Mouse (Mus musculus) R1 (cell line): ENCODE measurements around the gene Igbp1.

Experiments used
- DNase-seq: peaks from one replicate; pipeline ENCODE4 v3.0.0-alpha.2; 2018; ENCODE audit warnings: low read depth, low spot score

Igbp1 gene

DNA sequence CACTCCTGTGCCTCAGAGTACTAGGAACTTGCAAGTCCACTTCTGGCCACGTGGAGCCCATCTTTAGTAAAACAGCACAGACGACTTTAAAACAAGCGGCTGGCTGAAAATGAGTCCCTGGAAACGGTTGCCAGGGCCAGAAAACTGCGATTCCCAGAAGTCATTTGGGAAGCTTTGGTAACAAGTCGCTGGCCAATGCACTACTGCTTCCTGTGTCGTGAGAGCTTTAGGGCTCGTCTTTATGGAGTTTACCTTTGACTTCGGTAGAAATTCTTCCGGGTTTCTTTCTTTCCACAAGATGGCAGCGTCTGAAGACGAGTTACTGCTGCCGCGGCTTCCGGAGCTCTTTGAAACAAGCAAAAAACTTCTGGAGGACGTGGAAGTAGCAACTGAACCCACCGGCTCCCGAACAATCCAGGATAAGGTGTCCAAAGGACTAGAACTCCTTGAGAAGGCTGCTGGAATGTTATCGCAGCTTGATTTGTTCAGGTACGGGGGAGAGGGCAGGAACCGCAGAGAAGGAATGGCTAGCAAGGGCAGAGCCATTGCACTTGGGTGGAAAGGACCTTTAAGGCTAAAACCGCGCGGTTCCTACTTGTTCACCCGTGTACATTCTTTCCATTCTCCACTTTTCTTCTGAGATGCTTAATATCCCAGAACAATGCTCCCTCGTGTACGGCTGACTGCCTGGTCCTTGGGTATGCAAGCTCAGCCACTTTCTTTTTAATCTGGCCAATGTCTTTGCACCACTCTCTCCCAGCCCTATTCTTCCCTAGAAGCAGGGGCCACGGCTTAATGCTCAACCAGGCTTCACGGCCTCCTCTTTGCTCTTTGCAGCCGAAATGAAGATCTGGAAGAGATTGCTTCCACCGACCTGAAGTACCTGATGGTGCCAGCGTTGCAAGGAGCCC, at the start of gene Igbp1:
Igbp1 (plus strand) TSS at position 224 of the 911 bp plus-strand sequence.
- peak; percentile 94 for DNase-seq

DNA sequence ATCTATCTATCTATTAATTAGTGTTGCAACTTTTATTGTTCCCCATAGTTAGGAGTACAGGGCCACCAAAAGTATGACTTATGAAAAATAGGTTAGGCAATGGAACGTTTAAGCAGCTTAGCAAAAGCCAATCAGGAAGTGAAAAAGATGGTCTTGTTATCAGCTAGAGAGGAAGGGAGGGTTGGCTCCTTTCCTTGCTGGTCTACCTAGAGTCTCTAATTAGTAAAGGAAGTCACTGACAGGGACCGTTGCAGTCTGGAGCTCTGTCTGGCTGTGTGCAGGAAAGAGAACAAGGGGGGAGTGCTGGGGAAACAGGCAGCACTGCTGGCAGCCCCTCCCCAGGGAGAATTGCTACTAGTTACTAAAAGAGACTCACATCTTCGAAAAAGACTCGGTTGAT, 26.0 kb upstream of the Igbp1 start:
- no peak for DNase-seq

DNA sequence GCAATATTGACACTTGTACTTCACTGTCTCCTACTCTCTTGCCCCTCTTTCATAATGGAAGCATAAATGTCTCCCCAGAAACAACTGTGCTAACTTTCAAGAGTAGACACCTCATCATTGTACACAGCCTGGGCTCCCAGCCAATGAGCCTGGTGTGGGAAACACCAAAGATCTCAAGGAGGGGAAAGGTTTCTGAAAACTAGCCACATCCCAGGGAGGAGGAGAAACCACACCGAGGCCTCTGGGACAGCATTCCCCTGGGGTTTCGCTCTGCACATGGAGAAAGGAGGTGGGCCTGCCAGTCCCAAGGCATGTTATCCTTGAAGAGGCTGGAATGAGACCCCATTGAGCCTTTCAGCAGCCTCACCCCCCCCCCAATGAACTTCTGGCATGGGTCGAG, 24.0 kb upstream of the Igbp1 start:
- no peak for DNase-seq

DNA sequence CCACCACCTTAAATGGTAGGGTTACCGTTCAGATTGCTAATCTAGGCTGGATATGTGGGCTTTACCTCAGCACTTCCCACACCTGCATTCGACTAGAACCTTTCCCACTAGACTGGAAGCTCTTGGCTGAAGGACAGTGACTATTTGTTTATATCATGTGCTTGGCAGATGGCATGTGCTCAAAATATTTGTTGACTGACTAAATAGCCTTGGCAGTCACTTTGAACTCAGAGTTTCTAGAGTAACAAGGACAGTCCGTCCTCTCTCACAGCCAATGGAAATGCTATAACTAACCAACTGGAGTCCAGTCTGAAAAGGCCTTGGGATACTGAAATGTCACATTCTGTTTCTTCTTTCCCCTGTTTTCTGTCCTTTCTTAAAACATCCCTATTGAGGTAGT, 22.6 kb upstream of the Igbp1 start:
- no peak for DNase-seq

DNA sequence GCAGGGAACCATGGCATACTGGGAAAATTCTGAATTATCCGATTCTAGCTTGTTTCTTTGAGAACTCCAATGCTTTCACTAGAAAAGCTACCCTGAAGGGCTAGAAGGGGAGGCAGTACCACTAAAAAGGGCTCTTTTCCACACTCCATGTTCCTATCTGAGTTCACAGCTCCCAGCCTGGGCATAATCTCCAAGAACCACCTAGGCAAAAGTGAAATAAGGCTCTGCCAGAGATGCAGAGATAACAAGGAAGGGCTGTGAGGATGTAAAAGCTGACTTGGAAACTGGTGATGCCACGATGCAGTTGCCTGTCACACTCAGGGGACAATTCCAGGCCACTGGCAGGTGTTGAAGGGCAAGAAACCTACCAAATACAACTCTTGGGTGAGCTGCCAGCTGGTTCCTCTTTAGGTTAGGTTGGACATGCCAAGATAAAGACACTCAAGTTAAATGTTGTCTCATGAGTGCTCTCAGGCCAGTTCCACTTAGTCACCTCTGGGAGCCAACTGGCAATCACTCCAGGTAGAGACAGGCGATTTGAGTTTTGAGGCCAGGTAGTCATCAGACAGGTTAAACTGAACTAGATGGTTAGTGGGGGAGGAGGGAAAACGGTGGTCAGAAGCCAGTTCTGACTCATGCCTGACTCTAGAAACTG, 18.4 kb upstream of the Igbp1 start:
- DNase-seq, result no peak

DNA sequence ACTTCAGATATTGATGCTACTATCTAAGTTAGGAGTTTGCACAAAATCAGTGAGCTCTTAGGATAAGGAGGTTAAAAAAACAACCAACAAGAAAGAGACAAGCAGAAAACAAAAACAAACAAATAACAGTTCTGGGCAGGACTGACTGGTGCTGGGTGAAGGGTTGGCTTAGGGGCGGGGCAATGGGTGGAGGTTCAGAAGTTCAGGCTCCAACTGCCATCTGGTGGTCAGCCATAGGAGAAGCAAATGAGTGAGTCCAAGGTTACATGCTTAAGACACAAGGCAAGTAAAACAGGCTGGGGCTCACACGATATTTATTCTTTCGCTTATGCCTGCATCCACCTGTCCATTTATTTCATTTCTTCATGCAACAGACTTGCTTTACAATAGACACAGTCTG, 13.8 kb upstream of the Igbp1 start:
- DNase-seq, result peak; percentile 60

DNA sequence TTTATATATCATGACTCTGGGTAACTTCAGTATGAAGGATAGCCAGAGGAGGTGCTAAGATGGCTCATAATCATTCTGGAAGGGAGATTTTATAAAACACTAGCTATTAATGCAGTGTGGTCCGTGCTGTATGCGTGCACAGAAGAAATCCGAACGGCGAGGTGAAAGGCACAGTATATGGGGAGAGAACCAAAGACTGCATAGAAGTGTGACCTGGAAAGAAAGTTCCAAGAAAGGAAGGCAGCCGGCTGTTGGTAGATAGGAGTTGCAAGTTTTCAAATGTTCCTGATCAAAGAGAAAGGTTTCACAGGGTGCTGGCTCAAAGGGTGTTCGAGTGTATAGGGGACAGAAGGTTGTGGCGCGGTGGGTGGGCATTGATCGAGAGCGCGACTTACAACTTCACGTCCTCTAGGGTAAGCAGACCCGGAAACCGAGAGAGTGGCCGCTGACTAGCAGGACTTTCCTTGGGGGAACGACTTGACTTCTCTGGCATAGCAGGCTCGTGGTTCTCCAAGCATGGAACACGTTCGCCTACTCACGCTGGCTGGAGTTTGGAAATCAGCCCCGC, 507 bp upstream of the Igbp1 start:
- no peak for DNase-seq

DNA sequence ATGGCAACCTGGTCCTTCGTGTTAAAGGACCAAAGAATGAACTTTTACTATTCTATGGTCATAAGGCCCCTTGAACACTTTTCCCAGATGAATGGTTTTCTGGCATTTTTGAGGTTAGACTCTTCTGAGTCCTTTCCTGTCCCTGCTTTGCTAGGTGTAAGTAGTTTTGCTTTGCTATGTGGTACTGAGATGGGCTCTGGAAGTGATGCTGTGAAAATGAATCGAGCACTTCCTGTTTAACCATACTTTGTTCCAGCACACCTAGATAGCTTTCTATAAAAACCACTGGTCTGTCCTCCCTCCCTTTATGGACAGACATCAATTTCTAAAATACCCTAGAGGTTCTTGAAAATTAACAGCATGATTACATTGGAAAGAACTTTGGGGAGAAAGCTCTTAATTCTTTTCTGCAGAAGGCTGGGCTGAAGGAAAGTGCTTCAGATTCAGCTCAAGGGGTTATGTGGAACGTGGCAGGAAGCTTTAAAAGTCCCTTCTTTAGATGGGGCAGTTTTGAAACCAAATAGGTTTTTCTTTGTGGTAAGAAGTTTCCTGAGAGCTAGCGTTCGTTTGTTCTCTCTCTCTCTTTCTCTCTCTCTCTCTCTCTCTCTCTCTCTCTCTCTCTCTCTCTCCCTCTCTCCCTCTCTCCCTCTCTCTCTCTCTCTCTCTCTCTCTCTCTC, 10.2 kb downstream of the Igbp1 start:
- no peak for DNase-seq

DNA sequence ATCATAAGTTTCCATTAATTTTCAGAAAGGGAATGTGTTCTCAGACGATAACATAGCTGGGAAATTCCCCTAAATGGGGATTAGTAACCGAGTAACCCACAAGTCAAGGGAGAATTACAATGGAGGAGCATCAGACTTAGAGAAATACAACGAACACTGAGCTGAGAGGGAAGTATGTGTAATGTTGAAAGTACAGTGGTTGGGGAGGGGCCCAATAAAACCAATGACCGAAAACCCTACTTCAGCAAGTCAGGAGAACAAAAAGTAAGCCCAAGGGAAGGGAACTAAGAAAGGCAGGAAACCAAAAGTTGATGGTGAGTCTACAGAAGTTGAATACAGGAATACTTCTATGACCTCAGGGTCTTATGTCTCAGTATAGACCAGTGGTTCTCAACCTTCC, 14.1 kb downstream of the Igbp1 start:
- DNase-seq, result no peak

DNA sequence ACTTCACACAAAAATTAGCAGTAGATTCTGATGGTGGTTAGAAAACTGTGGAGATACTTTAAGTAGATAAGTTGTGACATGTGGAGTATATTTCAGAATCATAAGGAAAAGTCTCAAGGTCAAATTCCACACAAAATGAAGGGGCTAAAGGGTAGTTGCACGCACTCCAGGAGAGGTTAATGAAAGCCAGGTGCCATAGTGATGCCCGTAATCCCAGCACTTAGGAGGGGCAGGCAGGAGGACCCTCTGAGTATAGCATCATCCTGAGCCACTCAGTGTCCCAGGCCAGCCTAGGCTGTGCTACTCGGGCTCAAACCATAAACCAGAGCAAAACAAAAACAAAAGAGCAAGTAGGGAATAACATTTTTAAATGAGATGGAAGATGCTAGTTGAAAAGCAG, 15.8 kb downstream of the Igbp1 start:
- DNase-seq, result no peak

DNA sequence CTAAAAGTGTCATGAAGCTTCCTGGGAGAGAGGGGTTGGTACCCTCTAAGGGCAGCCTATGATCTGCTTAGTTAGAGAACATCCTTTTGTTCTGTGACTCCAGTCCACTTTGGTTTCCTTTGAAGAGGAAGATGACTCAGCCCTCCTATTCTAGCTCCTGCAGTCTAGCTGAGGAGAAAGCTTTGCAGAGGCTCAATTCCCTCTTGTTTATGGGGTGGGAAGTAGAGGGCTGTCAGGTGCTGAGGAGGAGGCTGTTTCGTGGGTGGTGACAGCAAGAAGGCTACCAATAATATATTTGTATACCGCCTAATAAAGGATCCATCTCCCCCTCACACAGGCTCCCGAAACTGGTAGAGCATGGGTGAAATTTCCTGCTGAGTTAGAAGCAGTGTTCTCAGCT, 22.6 kb downstream of the Igbp1 start:
- DNase-seq, result no peak

DNA sequence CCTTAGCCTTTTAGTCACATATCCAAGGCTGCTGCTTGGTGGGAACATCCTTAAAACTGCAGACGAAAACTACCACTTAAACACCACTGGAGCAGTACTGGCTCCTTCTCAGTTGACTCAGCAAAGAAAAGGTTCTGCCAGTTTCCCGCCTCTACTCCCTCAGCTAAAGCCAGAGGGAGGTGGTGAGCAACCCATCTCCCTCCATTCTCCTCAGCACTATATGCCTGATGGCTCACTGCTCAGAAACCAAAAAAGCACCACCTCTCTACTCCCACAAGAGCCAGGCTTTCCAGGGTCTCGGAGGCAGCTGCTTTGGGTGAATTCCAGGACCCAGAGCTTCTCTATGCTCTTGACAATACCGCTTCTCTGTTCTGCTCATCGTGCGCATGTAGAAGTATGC, 23.5 kb downstream of the Igbp1 start:
- no peak for DNase-seq

DNA sequence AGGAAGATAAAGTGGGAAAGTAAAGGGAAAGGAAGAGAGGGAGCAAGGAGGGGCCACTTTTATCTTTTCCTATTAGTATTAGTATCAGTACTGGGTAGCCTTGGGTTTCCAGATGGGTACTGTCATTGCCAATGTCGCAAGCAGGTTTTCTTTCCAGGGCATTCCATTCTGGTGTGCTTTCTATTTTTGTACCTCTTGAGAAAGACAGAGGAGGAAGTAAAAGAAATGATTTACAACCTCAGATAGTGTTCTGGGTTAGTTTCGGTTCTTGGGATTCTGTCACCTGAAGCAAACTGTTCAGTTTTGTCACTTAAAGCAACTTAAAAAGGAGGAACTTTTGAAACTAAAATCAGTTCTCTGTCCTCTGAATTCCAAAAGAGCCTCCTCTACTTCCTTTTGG, 24.4 kb downstream of the Igbp1 start:
- DNase-seq, result no peak

DNA sequence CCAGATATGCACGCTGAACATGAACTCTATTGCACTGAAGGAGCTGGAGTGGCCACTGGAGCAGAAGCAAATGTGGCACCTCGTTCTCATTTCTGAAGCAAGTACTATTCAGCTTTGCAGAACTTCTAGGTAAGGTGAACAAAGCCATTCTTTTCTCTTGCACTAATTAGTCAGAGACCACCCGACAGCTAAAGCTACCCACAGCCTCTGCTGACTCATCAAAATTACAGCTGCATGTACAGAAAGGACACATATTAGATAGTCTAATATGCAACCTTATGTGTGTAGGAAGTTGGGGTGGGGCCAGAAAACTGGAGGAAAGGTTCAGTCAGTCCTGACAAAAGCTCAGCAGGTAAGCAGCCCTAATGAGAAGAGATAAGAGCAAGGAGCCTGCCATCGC, 30.4 kb downstream of the Igbp1 start, which contains the start of gene Dgat2l6:
Dgat2l6 (plus strand) TSS at position 368 of the 400 bp plus-strand sequence.
- DNase-seq, result no peak

DNA sequence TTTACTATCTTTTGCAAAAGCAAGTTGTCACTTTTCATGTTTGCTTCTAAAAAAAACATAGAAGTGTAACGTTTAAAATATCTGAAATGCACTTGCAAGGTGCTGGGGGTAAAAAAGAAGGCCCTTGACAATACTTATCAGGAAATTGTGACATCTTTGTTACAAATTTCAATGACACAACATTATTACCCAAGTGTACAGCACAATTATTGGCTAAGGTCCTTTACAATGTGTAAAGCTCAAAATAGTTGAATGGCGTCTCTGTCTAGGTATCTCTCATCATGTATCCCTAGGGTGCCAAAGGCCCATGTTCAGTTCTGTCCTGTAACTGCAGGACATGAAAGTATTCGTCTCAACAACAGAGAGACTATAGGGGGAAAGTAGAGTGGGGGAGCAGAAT, 61.9 kb downstream of the Igbp1 start:
- no peak for DNase-seq

DNA sequence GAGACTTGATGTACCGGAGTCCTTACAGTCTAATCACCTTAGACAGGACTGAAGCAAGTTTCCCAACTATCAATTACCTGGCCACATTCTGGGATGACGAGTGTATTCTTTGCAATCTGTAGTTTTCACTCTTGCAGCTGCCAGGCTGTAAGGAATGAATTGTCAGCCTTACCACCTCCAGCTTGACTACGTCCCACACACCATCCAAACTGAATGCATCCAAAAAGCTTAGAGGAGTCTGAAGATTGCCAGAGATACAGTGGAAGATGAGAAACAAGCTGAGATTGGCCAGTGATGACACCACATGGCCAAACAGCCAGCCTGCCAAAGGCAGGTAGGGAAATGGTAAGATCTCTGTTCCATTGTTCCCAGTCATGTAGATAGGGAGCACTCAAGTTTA, 71.6 kb downstream of the Igbp1 start:
- no peak for DNase-seq
